Mouse (Mus musculus) retina, embryonic 14.5 days (tissue): ENCODE data around the gene Prkce.

Source experiments
- DNase-seq: peaks from one replicate; pipeline ENCODE4 v3.0.0-alpha.2; 2015; ENCODE audit warnings: low spot score

The Prkce gene

GRCm38 (mm10) chr17:86261067-86261466 is 93.5 kb downstream of the Prkce start:
- no peak for DNase-seq

DNA sequence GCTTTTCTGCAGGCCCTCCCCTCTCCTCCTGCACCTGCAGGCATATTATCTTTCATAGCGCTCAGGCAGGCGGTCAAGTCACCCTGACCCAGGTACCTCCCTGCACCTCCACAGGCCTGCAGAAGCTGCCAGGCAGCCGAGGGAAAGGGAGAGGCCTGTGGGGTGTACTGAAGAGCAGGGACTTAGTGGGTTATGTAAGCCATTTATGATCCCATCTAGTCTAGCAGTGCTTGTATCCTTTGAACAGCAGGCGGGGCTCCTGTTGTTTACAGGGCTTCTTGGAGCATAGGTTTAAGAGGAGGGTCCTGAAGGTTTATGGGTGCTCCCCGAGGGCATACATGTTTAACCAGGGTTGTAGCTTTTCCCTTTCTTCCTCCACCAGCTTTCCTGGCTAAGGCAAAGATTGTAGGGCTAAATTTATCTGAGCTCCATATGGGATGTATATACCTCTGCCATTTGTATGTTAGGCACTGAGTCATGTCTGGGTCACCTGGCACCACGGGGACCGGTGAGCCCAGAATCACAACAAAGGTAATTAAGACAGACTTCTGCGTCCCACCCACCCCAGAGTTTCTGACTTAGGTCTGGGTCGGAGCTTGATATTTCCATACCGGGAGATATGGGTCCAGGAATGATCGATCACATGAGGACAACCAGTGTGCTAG is 96.5 kb downstream of the Prkce start:
- DNase-seq = no peak

GRCm38 (mm10) chr17:86266051-86266450 is 98.5 kb downstream of the Prkce start:
- no peak for DNase-seq

DNA sequence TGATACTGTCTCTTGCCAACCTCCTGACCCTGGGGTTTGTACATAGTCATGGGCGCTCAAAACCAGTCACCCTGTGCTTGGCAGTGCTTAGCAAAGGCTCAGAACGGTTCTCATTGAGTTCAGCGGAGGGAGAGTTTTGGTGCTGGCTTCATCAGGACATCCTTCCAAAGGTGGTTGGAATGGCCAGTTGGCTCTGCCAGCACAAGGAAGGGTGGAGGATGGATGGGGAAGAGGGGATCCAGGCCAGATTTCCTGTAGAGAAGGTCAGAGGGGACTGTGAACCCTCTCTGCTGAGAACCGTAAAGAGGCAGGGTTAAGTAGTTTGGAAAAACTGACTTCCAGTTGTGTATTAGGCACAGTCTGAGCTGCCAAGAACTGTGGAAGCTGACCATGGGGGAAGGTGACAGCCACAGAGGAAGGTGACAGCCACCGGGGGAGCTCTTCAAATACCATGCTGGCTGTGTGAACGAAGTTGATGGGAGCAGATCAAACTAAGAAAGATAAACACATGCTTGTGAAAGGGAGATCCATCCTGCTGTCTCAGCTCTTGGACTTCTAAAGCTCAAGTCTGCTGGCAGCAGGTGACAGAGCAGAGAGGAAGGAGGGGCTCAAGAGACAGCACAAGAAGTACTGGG is 99.7 kb downstream of the Prkce start:
- no peak for DNase-seq

GRCm38 (mm10) chr17:86269639-86270038 is 102.1 kb downstream of the Prkce start:
- no peak for DNase-seq

GRCm38 (mm10) chr17:86270523-86270922 is 102.9 kb downstream of the Prkce start:
- DNase-seq = no peak

DNA sequence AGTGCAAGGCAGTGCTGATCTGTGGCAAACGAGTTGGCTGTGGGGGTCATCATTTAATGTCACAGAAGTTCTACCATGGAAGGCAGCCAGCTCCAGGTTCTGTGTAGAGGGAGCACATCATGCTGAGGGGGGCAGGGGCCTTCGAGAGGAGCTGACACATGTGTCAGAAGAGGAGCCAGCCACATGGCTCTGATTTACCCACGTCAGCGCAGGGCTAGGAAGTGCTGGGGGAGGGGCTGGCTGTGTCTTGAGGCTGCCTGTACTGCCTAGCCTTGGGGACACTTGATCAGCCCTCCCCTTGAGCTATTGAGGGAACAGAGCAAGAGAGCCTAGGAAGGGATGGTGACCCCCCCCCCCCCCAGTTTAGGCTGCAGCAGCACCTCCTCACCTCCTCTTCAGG is 103.7 kb downstream of the Prkce start:
- no peak for DNase-seq

DNA sequence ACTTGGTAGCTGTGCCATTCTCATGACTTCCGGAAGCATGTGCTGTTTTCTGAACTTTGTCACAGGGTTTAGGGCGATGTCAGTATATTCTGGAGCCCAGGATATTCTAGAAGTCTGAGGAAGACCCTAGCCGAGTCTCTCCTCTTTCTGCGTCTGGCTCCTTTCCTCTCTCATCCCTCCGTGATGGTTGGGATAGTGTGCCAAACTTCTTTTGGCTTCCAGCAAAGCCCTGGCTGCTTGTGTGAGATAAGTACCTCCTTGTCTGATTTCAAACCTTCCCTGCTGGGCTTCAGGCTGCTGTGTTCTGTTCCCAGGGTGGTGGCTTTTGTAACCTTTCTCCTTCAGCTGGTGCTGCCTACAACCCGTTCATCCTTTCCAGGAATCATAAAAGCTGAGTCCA is 105.4 kb downstream of the Prkce start:
- DNase-seq = no peak

DNA sequence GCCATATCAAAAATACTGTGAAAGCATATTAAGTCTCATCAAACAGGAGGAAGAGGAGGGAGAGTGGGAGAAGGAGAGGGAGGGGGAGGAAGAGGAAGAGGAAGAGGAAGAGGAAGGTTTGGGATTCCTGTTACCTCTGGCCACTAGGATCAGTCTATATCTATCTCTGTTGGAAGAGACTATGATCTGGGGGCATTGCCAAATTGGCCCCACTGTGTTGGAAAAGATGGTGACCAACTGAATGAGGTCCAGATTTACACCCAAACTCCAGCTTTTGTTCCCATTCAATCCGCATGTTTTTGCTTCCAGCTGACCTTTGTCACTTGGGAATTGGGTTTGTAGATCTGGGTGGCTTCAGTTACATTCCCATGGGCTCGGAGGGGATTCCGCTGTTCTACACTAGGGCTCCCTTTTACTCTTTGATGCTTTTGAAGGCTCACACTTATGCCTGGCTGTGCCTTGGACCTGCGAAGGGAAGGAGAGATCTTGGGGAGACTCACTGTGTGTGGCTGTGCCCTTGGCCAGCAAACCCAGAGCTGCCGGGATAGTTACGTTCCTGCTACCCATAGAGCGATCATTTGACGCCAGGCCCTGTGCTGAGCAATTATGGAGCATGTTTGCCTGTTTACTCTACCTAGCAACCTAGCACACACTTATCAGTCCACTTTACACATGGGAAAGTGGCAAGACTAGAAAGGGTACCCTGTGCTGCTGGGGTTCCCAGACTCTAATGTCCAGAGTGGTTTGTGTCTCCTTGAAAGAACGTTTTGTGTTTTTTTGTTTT is 106.2 kb downstream of the Prkce start:
- DNase-seq = no peak

- no peak for DNase-seq
Measured at GRCm38 (mm10) chr17:86274350-86274744, 106.8 kb downstream of the Prkce start.

DNA sequence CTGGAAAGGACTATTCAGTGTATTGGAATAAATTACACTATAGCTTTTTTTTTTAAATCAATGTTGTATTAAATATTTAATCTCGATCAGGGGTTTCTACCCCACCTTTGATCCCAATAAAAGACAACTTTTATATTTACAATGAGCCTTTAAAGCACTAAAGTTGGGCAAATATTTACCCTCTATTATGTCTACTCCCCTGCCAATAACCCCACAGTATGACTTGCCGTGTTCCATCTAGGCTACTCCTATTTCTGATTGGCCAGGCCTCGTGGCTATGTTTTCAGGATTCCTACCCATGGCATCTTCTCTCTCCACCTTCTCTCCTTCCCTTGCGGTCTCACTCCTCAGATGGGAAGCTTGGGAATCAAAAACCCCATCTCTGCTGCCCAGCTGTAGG is 108.8 kb downstream of the Prkce start:
- no peak for DNase-seq

GRCm38 (mm10) chr17:86277032-86277798 is 109.6 kb downstream of the Prkce start:
- DNase-seq = no peak

DNA sequence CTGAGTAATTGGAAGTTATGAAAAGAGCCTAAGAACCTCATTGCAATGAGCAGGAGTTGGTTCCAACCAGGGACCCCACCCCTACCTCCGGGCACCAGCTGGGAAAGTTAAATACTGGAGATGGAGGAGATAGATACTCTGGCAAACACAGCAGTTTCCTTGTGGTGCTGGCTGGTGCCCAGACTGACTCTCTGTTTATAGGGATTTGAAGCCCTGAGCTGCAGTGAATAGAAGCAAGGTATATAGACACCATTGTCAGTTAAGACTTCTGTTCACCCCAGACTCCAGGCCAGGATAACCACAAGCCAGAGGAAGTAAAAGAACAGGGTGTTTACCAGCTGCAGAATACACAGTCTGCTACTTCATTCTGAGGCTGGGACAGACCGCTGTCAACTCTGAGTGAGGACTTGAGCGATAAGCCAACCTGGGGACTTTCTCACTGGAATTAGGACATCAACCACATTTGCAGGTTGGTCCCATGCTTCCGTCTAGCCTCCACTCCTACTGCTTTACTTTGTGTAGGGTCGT is 110.5 kb downstream of the Prkce start:
- DNase-seq = no peak

GRCm38 (mm10) chr17:86279751-86280150 is 112.2 kb downstream of the Prkce start:
- no peak for DNase-seq

DNA sequence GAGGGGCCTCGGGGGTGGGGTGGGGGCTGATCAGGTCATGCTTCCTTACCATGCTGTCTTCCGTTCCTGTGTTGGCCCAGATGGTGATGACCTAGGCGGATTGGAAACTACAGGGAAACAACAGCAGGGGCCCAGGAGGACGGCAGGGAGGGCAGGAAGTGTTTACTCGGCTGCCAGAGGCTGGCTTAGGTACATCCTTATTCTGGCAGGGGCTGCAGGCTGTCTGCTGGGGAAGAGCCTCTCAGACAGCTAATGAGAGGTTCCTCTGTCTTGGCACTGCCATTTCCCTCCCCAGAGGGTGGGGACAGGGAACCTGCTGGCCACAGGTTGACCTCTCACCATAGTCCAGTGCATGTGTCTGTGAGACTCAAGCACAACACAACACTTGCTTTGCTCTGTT is 116.2 kb downstream of the Prkce start:
- no peak for DNase-seq

DNA sequence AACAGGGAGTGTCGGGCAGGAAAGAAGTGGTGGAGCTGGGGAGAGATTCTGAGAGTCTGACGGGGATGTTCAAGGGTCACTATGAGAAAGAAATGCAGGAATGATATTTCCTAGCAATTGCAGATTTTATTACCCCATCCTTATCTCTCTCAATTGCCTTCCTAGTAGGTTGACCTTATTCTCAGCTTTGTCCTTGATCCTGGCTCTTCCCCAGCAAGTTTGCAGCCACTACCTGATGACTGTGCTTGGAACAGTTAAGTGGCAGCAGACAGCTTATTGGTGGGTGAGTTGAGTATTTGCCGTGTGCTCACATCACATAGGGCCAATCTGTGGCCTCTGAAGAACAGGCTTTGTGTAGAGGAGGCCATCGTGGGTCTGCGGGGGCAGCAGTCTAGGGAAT is 117.5 kb downstream of the Prkce start:
- no peak for DNase-seq

DNA sequence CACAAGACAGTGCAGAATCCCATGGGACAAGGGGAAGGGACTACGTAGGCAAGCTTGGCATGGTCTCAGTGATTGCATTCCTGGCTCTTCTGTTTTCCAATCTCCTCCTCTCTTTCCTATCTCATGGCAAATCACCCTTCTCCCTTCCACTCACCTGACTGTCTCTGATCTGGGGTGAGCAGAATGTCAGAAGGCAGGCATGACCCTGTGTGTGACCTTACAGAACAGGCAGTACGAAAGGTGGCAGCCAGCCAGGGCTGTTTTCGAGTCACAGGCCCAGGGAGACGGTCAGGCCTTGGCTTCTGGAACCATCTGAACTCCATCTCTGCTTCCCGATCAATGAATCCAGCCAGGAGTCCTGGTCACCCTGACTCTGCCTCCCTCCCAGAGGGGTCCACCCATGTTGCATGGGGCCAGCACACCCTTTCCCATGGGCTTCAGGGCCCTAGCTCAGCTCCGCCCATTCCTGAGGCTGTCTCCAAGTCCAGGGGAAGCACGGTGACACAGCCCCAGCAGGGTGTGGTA is 119.2 kb downstream of the Prkce start:
- no peak for DNase-seq

GRCm38 (mm10) chr17:86292711-86293110 is 125.1 kb downstream of the Prkce start:
- no peak for DNase-seq

DNA sequence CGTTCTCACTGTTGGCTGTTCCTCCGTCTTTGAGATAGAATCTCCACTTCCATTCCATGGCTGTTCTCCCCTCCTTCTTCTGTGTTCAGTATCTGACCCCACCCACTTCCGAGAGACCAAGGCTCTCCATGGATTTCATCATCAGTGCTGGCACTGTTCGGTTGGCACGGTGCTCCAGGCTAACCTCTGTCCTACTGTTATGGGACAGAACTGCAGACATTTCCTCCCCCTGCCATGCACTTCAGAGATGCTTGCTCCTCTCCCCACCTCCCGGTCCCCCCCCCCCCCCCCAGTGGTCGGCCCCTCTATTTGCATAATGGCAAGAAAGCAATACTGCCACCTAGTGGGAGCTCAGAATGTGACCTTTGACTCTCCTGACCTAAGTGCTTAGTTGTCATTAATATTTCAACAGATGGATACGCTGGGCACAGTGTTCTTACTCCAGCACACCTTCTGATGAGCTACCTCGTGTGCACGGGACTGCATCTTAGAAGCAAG is 125.7 kb downstream of the Prkce start:
- peak; percentile 75 for DNase-seq

- no peak for DNase-seq
Measured at GRCm38 (mm10) chr17:86299576-86299975, 132.0 kb downstream of the Prkce start.

DNA sequence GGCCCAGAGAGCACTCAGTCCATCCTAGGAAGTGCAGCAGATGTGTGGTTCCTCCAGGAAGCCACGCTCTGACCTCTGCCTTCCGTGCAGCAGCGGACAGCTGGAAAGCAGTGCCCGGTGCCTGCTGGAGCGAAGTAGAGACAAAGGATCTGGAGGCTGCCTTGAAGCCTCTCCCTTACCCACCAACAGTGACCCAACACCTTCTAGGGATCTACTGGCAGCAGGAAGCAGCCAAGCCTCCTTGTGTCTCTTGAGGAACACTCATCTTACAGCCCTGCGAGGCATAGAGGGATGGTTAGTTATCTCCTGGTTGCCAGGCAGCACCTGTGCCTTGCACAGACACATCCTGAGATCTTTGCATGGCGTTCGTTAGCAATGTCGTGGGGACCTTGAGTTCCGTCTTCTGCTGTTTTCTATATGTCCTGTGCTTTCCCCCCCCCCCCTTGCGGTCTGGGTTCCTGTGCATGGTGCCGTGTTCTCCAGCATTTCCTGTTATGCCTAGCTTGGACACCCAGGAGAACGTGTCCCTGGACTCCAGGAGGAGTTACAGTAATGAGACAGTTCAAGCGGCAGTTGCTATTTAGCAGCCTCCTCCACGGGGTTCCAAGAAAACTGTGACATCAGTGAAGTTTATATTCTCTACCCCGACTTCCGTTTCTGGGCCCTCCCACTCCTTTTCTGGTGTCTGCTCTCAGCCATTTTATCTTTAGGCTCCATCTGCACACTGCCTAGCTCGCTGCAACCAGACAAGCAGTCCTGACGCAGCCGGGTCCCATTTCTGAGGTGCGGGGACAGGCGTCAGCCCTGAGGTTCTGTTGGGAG is 133.4 kb downstream of the Prkce start:
- no peak for DNase-seq
